19 mouse cellular contexts compared by ENCODE assay signal in the genomic region with DNA sequence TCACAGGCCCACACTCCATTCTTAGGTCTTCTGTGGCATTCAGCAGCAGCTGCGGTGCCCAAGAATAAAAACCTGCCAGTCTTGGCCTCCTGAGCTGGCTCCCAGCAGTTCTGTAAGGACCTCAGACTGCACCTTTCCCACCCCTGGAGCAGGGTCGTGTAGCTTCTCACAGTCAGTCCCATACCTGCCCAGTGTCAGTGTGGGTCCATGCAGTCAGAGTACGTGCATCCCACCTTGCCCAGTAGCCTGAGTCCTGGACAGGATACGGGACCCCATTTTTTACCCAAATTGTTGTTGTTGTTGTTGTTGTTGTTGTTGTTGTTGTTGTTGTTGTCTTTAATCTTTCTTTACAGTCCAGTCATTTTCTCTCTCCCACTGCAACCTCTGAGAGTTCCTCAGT.
"Had no signal": no experiment of that assay in that cellular context is flagged by ENCODE, and none has a peak within 500 bp of the region (broad histone marks: within the 10 kb centered on the region; RNA-seq: fewer than 3 reads in every experiment).

No protein-coding gene starts in this region.

- ATAC-seq: liver, embryonic 12.5 days; midbrain, embryonic 13.5 days; midbrain, embryonic 16.5 days had no signal

- H3K27ac ChIP-seq: liver, embryonic 12.5 days; liver, embryonic 14.5 days; midbrain, embryonic 13.5 days; neural tube, embryonic 13.5 days; neural tube, embryonic 15.5 days had no signal

- H3K9me3 ChIP-seq: liver, embryonic 12.5 days; midbrain, embryonic 13.5 days; neural tube, embryonic 13.5 days; neural tube, embryonic 15.5 days had no signal

- H3K4me1 ChIP-seq: liver, embryonic 12.5 days; midbrain, embryonic 13.5 days; neural tube, embryonic 13.5 days; neural tube, embryonic 15.5 days had no signal

- DNase-seq: lung, adult 18-20 months; lung, embryonic 14.5 days; lung, postnatal 10 days; lung, postnatal 4 days; retina, postnatal 1 day; right cerebral cortex, adult 18-20 months; right cerebral cortex, postnatal 25 days; right cerebral cortex, postnatal 4 days; spleen, adult 18-20 months; thymus, adult 18-20 months; thymus, postnatal 14 days; thymus, postnatal 36 days had no signal

- H3K4me2 ChIP-seq: liver, embryonic 12.5 days; lung, embryonic 14.5 days; midbrain, embryonic 13.5 days; neural tube, embryonic 13.5 days; neural tube, embryonic 15.5 days had no signal

- H3K36me3 ChIP-seq: liver, embryonic 12.5 days; midbrain, embryonic 13.5 days; neural tube, embryonic 13.5 days; neural tube, embryonic 15.5 days had no signal

- H3K9ac ChIP-seq: liver, embryonic 12.5 days; liver, embryonic 14.5 days; lung, embryonic 14.5 days; midbrain, embryonic 13.5 days; neural tube, embryonic 13.5 days; neural tube, embryonic 15.5 days had no signal

- H3K27me3 ChIP-seq: liver, embryonic 12.5 days; midbrain, embryonic 13.5 days; neural tube, embryonic 13.5 days; neural tube, embryonic 15.5 days had no signal

- H3K4me3 ChIP-seq: liver, embryonic 12.5 days; midbrain, embryonic 13.5 days; myocyte; neural tube, embryonic 13.5 days; neural tube, embryonic 15.5 days had no signal
